Mouse (Mus musculus): ENCODE data around the gene Dnah8. TPM values are rescaled to one million over a fixed set of nuclear protein-coding genes. Genes with fewer than 3 reads are reported as not detected.

The Dnah8 gene
- polyA plus RNA-seq, 1 experiment from 2014 or later = 0.98 TPM

DNA sequence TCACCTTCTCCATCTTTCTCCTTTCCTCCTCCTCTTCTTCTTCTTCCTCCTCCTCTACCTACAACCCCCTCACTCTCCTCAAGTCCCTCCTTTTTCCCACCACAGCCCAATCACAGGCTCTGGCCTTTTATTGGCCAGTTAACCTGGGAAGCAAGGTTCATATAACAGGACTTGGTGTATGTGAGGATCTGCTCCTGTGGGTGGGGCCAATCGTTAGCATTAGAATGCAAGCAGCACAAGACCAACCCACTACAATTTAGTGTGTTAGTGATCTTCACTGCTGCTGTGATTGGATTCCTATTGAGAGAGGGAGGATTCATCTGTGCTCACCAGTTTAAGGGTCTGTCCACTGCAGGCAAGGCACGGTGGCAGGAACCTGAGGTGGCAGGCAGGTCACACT lies 14.8 kb downstream of the Dnah8 start:
- no peak for ATAC-seq (ENCODE audit: low FRiP score)
- Histone ChIP-seq H3K9me3 (no peaks in the 10 kb centered on the region), H3K27me3 (no peaks in the 10 kb centered on the region; the same call in 1 of the 2 replicates), H3K4me3 (replicated peaks) (no peak overlapping the region), H3K9ac (no peak overlapping the region), H3K4me1 (peaks cover 9% of the 10 kb centered on the region; the same call in 1 of the 2 replicates), H3K4me2 (no peak overlapping the region), H3K36me3 (replicated peaks) (no peaks in the 10 kb centered on the region), H3K27ac (no peak overlapping the region)
- 60% methylated on average over 2 of the region's 2 CpGs for WGBS

DNA sequence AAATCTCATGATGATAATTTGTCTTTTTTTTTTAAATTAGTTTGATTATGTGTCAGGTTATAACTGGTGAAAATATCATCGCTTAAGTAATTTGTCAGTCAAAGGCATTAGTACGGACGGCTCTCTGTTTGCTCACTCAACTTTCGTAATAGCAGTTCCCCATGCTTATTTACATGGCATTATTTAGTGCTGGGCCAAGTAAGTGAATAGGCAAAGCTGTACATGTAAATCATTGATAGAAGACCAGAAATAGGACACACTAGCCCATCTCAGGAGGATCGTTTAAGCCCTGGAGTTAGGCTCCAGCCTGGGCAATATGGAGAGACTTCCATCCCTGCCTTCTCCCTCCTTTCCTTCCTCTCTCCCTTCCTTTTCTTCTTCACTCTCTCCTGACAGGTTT lies 16.7 kb downstream of the Dnah8 start:
- H3K4me1 ChIP-seq = peaks cover 6% of the 10 kb centered on the region; the same call in 1 of the 2 replicates
- no peak overlapping the region for H3K4me3 ChIP-seq (replicated peaks)
- no peaks in the 10 kb centered on the region for H3K36me3 ChIP-seq (replicated peaks)
- H3K9ac ChIP-seq = no peak overlapping the region
- ATAC-seq (ENCODE audit: low FRiP score) = no peak
- 98% methylated on average over 5 of the region's 5 CpGs for WGBS
- H3K4me2 ChIP-seq = no peak overlapping the region
- H3K27ac ChIP-seq = no peak overlapping the region
- H3K9me3 ChIP-seq = no peaks in the 10 kb centered on the region
- H3K27me3 ChIP-seq = no peaks in the 10 kb centered on the region

- ATAC-seq (ENCODE audit: low FRiP score) = no peak
- Histone ChIP-seq H3K9me3 (no peaks in the 10 kb centered on the region), H3K36me3 (replicated peaks) (no peaks in the 10 kb centered on the region), H3K4me3 (replicated peaks) (no peak overlapping the region), H3K9ac (no peak overlapping the region), H3K27ac (no peak overlapping the region), H3K4me2 (no peak overlapping the region), H3K27me3 (no peaks in the 10 kb centered on the region), H3K4me1 (no peaks in the 10 kb centered on the region)
- WGBS = 94% methylated on average over 3 of the region's 3 CpGs
These were observed 24.6 kb downstream of the Dnah8 start for GRCm38 (mm10) chr17:30648770-30649169.

- H3K27ac ChIP-seq = no peak overlapping the region
- no peak overlapping the region for H3K4me3 ChIP-seq (replicated peaks)
- 93% methylated on average over 6 of the region's 6 CpGs for WGBS
- H3K9me3 ChIP-seq = no peaks in the 10 kb centered on the region
- H3K27me3 ChIP-seq = no peaks in the 10 kb centered on the region
- no peaks in the 10 kb centered on the region for H3K4me1 ChIP-seq
- no peak overlapping the region for H3K4me2 ChIP-seq
- H3K9ac ChIP-seq = no peak overlapping the region
- no peak for ATAC-seq (ENCODE audit: low FRiP score)
- H3K36me3 ChIP-seq (replicated peaks) = no peaks in the 10 kb centered on the region
These were observed 28.9 kb downstream of the Dnah8 start for GRCm38 (mm10) chr17:30653010-30653409.

GRCm38 (mm10) chr17:30657530-30658151 lies 33.5 kb downstream of the Dnah8 start:
- 62% methylated on average over 8 of the region's 8 CpGs for WGBS
- H3K36me3 ChIP-seq (replicated peaks) = no peaks in the 10 kb centered on the region
- H3K4me1 ChIP-seq = peaks cover 4% of the 10 kb centered on the region
- H3K4me2 ChIP-seq = peak overlapping the region; percentile 51
- H3K9me3 ChIP-seq = no peaks in the 10 kb centered on the region
- H3K27ac ChIP-seq = no peak overlapping the region
- no peaks in the 10 kb centered on the region for H3K27me3 ChIP-seq
- no peak for ATAC-seq (ENCODE audit: low FRiP score)
- H3K9ac ChIP-seq = no peak overlapping the region
- H3K4me3 ChIP-seq (replicated peaks) = peak overlapping the region; percentile 35

GRCm38 (mm10) chr17:30658152-30658544 lies 34.0 kb downstream of the Dnah8 start:
- ATAC-seq (ENCODE audit: low FRiP score) = no peak
- 15% methylated on average over 13 of the region's 13 CpGs for WGBS
- Histone ChIP-seq H3K4me2 (peak overlapping the region; percentile 51), H3K36me3 (replicated peaks) (no peaks in the 10 kb centered on the region), H3K9me3 (no peaks in the 10 kb centered on the region), H3K9ac (no peak overlapping the region), H3K27ac (no peak overlapping the region), H3K4me1 (peaks cover 4% of the 10 kb centered on the region), H3K27me3 (no peaks in the 10 kb centered on the region), H3K4me3 (replicated peaks) (peak overlapping the region; percentile 35)

DNA sequence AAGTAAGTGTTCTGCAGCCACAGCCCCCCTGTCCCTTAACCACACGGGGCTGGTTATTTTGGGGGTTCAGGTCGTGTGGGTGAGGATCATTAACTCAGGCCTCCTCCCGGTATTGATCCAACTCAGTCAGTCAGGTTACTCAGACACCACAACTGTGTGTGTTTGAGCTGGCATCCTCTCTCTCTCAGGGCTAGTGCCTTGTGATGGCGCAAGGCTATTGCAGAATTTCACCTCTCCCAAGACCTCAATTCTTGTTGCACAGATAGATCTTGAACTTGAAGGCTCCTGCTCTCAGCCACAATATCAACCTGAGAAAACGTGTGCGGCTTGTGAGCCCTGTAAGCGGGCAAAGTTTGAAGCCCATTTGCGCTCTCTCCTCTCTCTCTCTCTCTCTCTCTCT lies 38.0 kb downstream of the Dnah8 start:
- peaks cover 4% of the 10 kb centered on the region for H3K4me1 ChIP-seq
- no peak overlapping the region for H3K4me2 ChIP-seq
- no peak overlapping the region for H3K27ac ChIP-seq
- no peaks in the 10 kb centered on the region for H3K27me3 ChIP-seq
- H3K9me3 ChIP-seq = 0 out of 2 replicates have a peak, but pooled peaks cover 6% of the 10 kb centered on the region
- H3K9ac ChIP-seq = no peak overlapping the region
- no peak overlapping the region for H3K4me3 ChIP-seq (replicated peaks)
- H3K36me3 ChIP-seq (replicated peaks) = no peaks in the 10 kb centered on the region
- no peak for ATAC-seq (ENCODE audit: low FRiP score)
- 79% methylated on average over 8 of the region's 8 CpGs for WGBS

- 94% methylated on average over 8 of the region's 8 CpGs for WGBS
- Histone ChIP-seq H3K9me3 (0 out of 2 replicates have a peak, but pooled peaks cover 6% of the 10 kb centered on the region), H3K27me3 (no peaks in the 10 kb centered on the region), H3K4me1 (peaks cover 4% of the 10 kb centered on the region), H3K9ac (no peak overlapping the region), H3K27ac (no peak overlapping the region), H3K36me3 (replicated peaks) (no peaks in the 10 kb centered on the region), H3K4me2 (no peak overlapping the region), H3K4me3 (replicated peaks) (no peak overlapping the region)
- ATAC-seq (ENCODE audit: low FRiP score) = no peak
These were observed 39.0 kb downstream of the Dnah8 start for GRCm38 (mm10) chr17:30663170-30663569.

GRCm38 (mm10) chr17:30664856-30665255 lies 40.7 kb downstream of the Dnah8 start:
- Histone ChIP-seq H3K9ac (no peak overlapping the region), H3K4me1 (no peaks in the 10 kb centered on the region), H3K4me2 (no peak overlapping the region), H3K27me3 (no peaks in the 10 kb centered on the region), H3K4me3 (replicated peaks) (no peak overlapping the region), H3K9me3 (0 out of 2 replicates have a peak, but pooled peaks cover 6% of the 10 kb centered on the region), H3K27ac (no peak overlapping the region), H3K36me3 (replicated peaks) (no peaks in the 10 kb centered on the region)
- no peak for ATAC-seq (ENCODE audit: low FRiP score)
- WGBS = 86% methylated on average over 5 of the region's 5 CpGs

- H3K36me3 ChIP-seq (replicated peaks) = no peaks in the 10 kb centered on the region
- no peak for ATAC-seq (ENCODE audit: low FRiP score)
These were observed 48.4 kb downstream of the Dnah8 start for GRCm38 (mm10) chr17:30672556-30672955.

GRCm38 (mm10) chr17:30673023-30673422 lies 48.9 kb downstream of the Dnah8 start:
- H3K36me3 ChIP-seq (replicated peaks) = no peaks in the 10 kb centered on the region
- 0 out of 2 replicates have a peak, but pooled peaks cover 5% of the 10 kb centered on the region for H3K4me1 ChIP-seq
- no peaks in the 10 kb centered on the region for H3K9me3 ChIP-seq
- H3K27ac ChIP-seq = 0 out of 2 replicates have a peak overlapping the region, but pooled peaks have one; percentile 9
- H3K27me3 ChIP-seq = no peaks in the 10 kb centered on the region
- H3K9ac ChIP-seq = no peak overlapping the region
- ATAC-seq (ENCODE audit: low FRiP score) = no peak
- WGBS = 92% methylated on average over 6 of the region's 6 CpGs
- H3K4me2 ChIP-seq = no peak overlapping the region
- no peak overlapping the region for H3K4me3 ChIP-seq (replicated peaks)

More at GRCm38 (mm10) chr17:30672556-30672955, 48.4 kb downstream of the Dnah8 start:
- Histone ChIP-seq H3K4me1 (0 out of 2 replicates have a peak, but pooled peaks cover 5% of the 10 kb centered on the region), H3K9ac (no peak overlapping the region), H3K9me3 (no peaks in the 10 kb centered on the region), H3K4me3 (replicated peaks) (no peak overlapping the region), H3K27me3 (no peaks in the 10 kb centered on the region), H3K4me2 (no peak overlapping the region), H3K27ac (0 out of 2 replicates have a peak overlapping the region, but pooled peaks have one; percentile 9)
- 40% methylated on average over 4 of the region's 4 CpGs for WGBS

DNA sequence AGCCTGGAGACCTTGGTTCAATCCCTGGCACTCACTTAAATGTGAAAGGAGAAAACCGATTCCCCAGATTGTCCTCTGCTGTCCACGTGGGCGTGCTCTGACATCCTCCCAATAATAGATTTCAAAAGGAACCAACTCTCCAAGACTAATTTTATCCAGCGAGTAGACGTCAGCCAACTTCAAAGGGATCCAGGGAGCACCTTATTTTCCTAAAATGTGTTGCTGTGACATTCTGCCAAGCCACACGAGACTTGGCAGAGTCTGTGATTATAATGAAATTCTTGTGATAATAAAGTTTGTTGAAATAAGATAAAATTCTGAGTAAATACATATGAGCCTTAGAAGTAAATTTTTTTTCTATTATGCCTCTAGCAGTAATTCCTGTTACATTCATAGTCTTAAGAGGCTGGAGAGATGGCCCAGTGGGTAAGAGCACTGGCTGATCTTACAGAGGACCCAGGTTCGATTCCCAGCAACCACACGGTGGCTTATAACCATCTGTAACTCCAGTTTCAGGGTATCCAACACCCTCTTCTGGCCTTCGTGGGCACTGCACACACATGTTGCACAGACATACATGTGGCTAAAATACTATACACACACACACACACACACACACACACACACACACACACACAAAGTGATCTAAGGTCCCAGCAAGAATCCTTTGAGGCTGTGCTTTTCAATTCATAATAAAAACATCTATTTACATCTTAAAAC lies 51.0 kb downstream of the Dnah8 start:
- 92% methylated on average over 9 of the region's 9 CpGs for WGBS
- H3K27me3 ChIP-seq = no peaks in the 10 kb centered on the region
- no peak overlapping the region for H3K9ac ChIP-seq
- no peak overlapping the region for H3K4me3 ChIP-seq (replicated peaks)
- no peak overlapping the region for H3K27ac ChIP-seq
- ATAC-seq (ENCODE audit: low FRiP score) = no peak
- H3K4me1 ChIP-seq = 0 out of 2 replicates have a peak, but pooled peaks cover 5% of the 10 kb centered on the region
- H3K9me3 ChIP-seq = no peaks in the 10 kb centered on the region
- no peak overlapping the region for H3K4me2 ChIP-seq
- H3K36me3 ChIP-seq (replicated peaks) = no peaks in the 10 kb centered on the region

Measured in forebrain, embryonic 12.5 days (tissue).